Mouse (Mus musculus) liver, postnatal 0 days (tissue): ENCODE measurements at regions not wholly inside any gene's neighbourhood (a gene's known extent, or its start where the extent isn't known, plus 50 kb on each side); places are given as distances from the start of the nearest gene placed in this dataset.

ENCODE experiments used
- CTCF ChIP-seq: sonication (generic); IDR thresholded peaks from 2 replicates; pipeline ENCODE4 v1.5.1; 2016; ENCODE audit warnings: antibody characterized with exemption, low read depth
- EP300 ChIP-seq: IDR thresholded peaks from 2 replicates; pipeline ENCODE4 v1.6.1; 2016; ENCODE audit warnings: antibody characterized with exemption, low read depth, mild to moderate bottlenecking

DNA sequence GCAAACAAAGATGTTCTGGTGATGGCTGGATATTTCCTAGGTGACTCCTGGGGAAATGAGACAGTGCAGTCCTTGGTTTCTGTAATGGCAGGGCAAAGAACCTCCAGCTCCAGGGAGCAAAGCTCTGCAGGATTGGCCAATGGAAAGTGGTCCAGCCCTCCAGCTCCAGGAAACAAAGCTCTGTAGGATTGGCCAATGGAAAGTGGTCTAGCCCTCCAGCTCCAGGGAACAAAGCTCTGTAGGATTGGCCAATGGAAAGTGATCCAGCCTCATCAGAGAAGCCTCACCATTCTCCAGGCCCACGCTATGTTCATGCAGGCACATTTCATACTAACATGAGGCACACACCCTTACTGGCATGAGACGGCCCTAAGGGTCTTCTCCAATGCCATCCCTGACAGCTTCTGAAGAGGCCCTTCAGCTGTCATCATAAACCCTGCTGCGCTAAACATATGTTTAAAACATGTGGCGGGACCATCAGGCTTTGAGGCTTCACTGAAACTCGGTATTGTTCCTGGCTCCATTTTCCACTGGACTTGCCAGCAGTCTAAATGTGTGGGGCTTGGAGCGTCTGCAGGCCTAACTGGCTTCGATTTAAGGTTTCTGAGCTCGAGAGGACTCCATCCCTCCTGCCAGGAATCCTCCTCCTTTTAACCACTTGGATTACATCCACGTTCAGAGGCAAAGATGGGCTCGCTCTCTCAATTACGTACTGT, 175.3 kb upstream of the Ccdc54 start:
- no peak for TF ChIP-seq CTCF
- no peak for TF ChIP-seq EP300
